Mouse (Mus musculus) cerebellum, adult 9-10 months (tissue): ENCODE measurements around the gene Atp6v1g3.

Experiments used
- DNase-seq: peaks from one replicate; pipeline ENCODE4 v3.0.0; 2022

Gene Atp6v1g3

DNA sequence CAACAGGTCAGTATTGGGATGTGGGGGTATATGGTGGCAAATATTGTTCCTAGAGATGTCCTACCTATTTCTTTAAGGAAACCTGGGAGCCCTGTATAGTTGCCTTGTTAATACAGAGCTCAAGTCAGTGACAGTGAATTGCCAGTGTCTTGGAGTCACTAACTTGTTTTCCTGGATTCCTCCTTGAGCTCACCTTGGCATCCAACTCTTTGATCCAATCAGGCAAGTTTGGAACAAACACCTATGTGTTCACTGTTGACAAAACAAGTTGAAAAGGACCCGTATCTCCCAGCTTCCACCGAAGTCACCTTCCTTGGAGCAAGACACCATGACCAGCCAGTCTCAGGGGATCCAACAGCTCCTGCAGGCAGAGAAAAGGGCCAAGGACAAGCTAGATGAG is at the start of gene Atp6v1g3:
Gene Atp6v1g3, plus strand, starts transcription at position 301 of the 400 bp plus-strand sequence.
- no peak for DNase-seq

- no peak for DNase-seq
Observed at GRCm38 (mm10) chr1:138233051-138233450, 40.5 kb upstream of the Atp6v1g3 start.

DNA sequence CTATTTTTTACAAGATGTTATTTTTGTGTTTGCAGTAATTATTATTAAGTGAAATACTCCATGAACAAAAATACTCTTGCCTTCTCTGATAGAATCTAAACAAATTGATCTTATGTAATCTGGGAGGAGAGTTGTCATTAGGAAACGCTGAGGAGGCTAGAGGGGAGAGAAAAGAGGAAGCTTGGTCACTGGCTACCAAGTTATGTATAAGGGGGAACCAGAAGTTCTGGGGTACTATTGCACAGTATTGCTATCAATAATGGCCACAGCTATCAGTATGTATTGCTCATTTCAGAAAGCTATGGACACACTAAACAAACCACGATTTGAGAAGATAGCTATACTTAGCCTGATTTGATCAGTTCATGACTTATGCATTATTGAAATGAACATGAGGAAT is 36.3 kb upstream of the Atp6v1g3 start:
- DNase-seq: no peak

GRCm38 (mm10) chr1:138243947-138244346 is 29.6 kb upstream of the Atp6v1g3 start:
- no peak for DNase-seq

- DNase-seq: no peak
Observed at GRCm38 (mm10) chr1:138244485-138244884, 29.1 kb upstream of the Atp6v1g3 start.

DNA sequence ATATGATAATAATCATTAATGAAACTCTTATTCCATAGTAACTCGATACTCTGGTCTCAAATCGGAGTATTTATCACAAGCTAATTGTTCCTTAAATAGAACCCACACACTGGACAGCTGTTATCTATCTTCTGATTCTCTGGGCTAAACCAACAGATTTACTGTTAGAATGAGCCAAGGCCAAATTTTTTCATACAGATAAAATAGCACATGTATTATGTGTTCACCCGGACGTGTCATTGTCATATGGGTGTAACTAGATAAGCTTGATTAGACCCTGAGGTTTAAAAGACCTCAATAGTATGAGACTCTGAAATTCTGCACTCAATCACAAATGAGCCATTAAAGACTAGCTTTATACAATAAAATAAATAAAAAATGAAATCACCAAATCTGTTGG is 28.4 kb upstream of the Atp6v1g3 start:
- DNase-seq: no peak

DNA sequence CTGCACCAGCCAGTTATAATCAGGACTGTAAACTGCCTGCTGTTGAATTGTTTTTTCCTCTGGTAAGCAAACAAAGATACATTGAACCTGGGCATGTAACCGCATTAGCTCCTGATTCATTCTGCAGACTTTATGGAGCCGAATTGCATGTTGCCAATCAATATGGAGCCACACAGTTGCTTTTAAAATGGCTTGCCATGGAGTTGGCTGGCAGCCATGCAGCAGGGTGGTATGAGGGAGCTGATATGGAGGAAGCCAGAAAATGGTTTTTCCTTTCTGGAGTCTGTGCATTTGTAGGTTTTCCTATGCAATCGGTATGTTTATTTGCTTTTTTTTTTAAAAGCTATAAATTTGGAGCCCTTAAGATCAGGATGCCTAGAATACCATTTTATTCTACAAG is 28.0 kb upstream of the Atp6v1g3 start:
- DNase-seq: no peak

GRCm38 (mm10) chr1:138246438-138247164 is 26.9 kb upstream of the Atp6v1g3 start:
- no peak for DNase-seq

DNA sequence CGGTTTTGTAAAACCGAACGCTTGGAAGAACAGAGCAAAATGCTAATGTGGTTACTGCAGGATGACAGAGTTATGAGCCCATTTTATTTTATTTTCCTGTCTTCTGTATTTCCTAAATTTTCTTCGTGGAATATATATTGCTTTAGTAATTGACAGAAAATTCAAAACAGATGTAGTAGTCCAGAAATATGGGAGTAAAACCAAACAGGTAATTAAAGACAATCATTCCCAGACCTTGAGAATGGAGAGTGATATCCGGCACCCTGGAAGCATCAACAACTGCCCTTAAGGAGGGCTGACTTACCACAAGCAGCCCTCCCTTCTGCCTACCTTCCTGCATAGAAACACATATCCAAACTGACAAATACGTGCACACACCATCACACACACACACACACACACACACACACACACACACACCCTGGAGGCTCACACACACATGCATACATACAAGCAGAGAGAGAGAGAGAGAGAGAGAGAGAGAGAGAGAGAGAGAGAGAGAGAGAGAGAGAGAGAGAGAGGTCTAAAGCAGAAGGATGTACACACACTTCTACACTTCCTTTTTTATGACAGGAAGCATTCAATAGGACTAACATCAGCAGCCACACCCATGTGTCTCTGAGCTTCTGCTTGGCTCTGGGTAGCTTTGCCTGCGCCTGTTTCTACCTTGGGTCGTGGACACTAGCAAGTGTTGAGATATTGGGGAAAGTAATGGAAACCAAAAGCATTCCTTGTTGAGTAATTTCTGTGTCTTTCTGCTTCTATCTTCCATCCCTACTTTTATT is 25.6 kb upstream of the Atp6v1g3 start:
- no peak for DNase-seq

- no peak for DNase-seq
Observed at GRCm38 (mm10) chr1:138248770-138249169, 24.8 kb upstream of the Atp6v1g3 start.

GRCm38 (mm10) chr1:138250951-138251350 is 22.6 kb upstream of the Atp6v1g3 start:
- no peak for DNase-seq

GRCm38 (mm10) chr1:138256172-138256789 is 17.3 kb upstream of the Atp6v1g3 start:
- DNase-seq: no peak

- DNase-seq: no peak
Observed at GRCm38 (mm10) chr1:138258758-138259157, 14.8 kb upstream of the Atp6v1g3 start.

GRCm38 (mm10) chr1:138261520-138261919 is 12.0 kb upstream of the Atp6v1g3 start:
- DNase-seq: no peak

DNA sequence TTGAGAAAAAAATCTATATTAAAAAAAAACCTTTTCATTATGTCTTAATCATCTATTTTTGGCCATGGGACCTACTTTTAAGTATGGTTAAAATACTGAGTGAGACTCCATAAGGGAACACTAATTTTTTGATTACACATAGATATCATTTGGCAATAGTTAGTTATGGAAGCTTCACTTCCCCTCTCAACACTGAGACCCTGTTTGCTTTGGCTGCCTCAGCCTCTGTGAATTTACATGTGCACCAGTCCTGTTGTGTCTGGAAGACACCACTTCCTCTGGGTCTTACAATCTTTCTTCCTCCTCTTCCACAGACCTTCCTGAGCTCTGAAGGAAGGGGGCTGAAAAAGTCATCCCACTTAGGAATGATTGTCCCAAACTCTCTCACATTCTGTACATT is 11.1 kb upstream of the Atp6v1g3 start:
- DNase-seq: no peak

GRCm38 (mm10) chr1:138267465-138268055 is 6.0 kb upstream of the Atp6v1g3 start:
- no peak for DNase-seq

DNA sequence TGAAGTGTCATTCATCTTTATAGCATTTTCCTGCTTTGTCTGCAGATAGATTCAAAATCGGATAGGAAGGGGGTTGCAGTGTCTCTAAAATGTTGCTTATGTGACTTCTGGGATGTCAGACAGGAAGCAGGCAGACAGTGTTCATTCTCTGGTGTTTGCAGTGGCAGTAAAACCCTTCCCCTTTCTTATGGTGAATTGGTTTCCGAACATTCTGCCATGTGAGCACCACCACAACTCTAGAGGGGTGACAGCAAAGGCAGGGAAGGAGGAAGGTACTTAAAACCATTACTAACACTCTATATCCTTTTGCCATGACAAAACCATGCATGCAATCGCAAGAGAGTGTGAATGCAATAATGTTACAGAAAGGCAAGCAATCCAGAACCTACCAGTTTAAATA is 1.4 kb downstream of the Atp6v1g3 start:
- no peak for DNase-seq

GRCm38 (mm10) chr1:138275859-138276258 is 2.3 kb downstream of the Atp6v1g3 start:
- no peak for DNase-seq

- DNase-seq: no peak
Observed at GRCm38 (mm10) chr1:138281139-138281538, 7.6 kb downstream of the Atp6v1g3 start.

DNA sequence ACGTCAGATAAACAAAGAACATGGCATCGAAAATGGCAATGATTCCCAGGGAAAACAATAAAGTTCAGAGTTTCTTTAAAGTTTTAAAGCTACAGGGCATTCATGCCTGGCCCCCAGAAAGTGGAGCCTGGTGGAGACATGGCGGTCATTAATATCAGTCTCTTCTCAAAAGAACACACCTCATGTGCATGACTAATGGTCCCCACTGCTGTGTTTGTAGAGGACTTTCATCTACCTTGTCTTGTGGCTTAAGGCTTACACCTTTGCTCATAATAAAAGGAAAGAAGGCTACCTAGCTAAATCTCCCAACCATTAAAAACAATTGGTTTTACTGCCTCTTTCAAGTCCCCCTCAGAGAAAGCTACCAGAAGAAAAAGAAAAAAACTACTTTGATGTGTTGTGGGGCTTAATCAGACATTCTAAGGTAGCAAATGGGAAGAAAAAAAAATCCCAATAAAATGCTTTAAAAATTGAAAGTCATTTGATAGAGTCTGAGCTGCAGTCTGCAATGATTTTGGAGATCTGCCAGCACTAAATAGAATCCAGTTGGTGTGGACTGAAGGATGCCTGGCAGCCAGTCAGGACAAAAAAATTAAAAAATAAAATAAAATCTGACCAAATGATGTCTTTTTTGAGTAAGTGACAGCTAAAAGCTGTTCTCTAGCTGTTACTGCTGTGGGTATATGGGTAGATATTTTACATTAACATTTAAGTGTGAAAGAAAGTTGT is 9.0 kb downstream of the Atp6v1g3 start:
- DNase-seq: no peak

- DNase-seq: no peak
Observed at GRCm38 (mm10) chr1:138287665-138288064, 14.1 kb downstream of the Atp6v1g3 start.

GRCm38 (mm10) chr1:138288721-138289120 is 15.2 kb downstream of the Atp6v1g3 start:
- DNase-seq: no peak
